Mouse (Mus musculus) liver, embryonic 14.5 days (tissue): ENCODE measurements around the gene S100a10. TPM values are rescaled to one million over a fixed set of nuclear protein-coding genes. Genes with fewer than 3 reads are reported as not detected.

ENCODE experiments used
- ATAC-seq: fragments of 200-750 bp; cut with Nextera tagmentation; 2 replicates; pipeline ENCODE4 v1.8.0; 2017; ENCODE audit warnings: moderate number of reproducible peaks, mild to moderate bottlenecking, moderate library complexity; ENCODE audit not compliant: insufficient read depth
- DNase-seq, 3 experiments: peaks; one replicate each; pipeline ENCODE4 v3.0.0-alpha.2; 2012 to 2013; ENCODE audit warnings: low read depth in 3 of 3, low spot score in 3 of 3
- H3K27ac ChIP-seq: fragments of 300-500 bp; sonication (generic); 2 replicates; pipeline ENCODE4 v1.5.1; 2014; ENCODE audit warnings: moderate library complexity, mild to moderate bottlenecking, control low read depth, inconsistent platforms
- H3K27me3 ChIP-seq: fragments of 300-500 bp; sonication (generic); 2 replicates; pipeline ENCODE4 v1.6.1; 2014; ENCODE audit warnings: mild to moderate bottlenecking, low read length, moderate library complexity; ENCODE audit not compliant: control insufficient read depth, insufficient read depth
- H3K36me3 ChIP-seq: fragments of 300-500 bp; sonication (generic); replicated peaks from 2 replicates; pipeline ENCODE4 v1.6.1; 2014; ENCODE audit warnings: low read depth; ENCODE audit not compliant: control insufficient read depth, insufficient read depth
- H3K4me1 ChIP-seq, 2 experiments: fragments of 200-500 bp in 1 of 2; fragments of 300-500 bp in 1 of 2; sonication (generic) in 1 of 2; replicated peaks; 2 replicates each; pipeline ENCODE4 v1.6.1; 2012 to 2014; ENCODE audit warnings: antibody characterized with exemption in 1 of 2, inconsistent platforms in 1 of 2, low read length in 1 of 2; ENCODE audit not compliant: control insufficient read depth in 2 of 2, insufficient read depth in 2 of 2
- H3K4me2 ChIP-seq: fragments of 300-500 bp; sonication (generic); 2 replicates; pipeline ENCODE4 v1.6.1; 2014; ENCODE audit warnings: low read depth, mild to moderate bottlenecking, control low read depth, moderate library complexity
- H3K4me3 ChIP-seq, 2 experiments: fragments of 200-500 bp in 1 of 2; fragments of 300-500 bp in 1 of 2; sonication (generic) in 1 of 2; 2 replicates each; pipeline ENCODE4 v1.5.1; 2012 to 2014; ENCODE audit warnings: low read depth in 2 of 2, low read length in 2 of 2, mild to moderate bottlenecking in 2 of 2, control low read depth in 1 of 2, inconsistent platforms in 1 of 2, moderate library complexity in 1 of 2; ENCODE audit not compliant: insufficient read depth in 1 of 2
- H3K9ac ChIP-seq: fragments of 300-500 bp; sonication (generic); replicated peaks from 2 replicates; pipeline ENCODE4 v1.6.1; 2014; ENCODE audit warnings: mild to moderate bottlenecking, control low read depth, moderate library complexity
- H3K9me3 ChIP-seq: fragments of 300-500 bp; sonication (generic); 2 replicates; pipeline ENCODE4 v1.6.1; 2016; ENCODE audit warnings: low read length, mixed read lengths; ENCODE audit not compliant: control insufficient read depth
- CTCF ChIP-seq: IDR thresholded peaks from 2 replicates; pipeline ENCODE4 v1.5.1; 2016; ENCODE audit warnings: antibody characterized with exemption, low read depth, control low read depth
- EP300 ChIP-seq: IDR thresholded peaks from 2 replicates; pipeline ENCODE4 v1.6.1; 2016; ENCODE audit warnings: antibody characterized with exemption, low read depth
- WGBS: fragments of 180-500 bp; shearing (Covaris S2); extraction: QIAGEN DNeasy Blood & Tissue Kit; methylation state at CpG from one replicate; pipeline ENCODE4 v1.1.7; 2014; ENCODE audit not compliant: insufficient replicate concordance; 5-methylcytosine and 5-hydroxymethylcytosine counted together
- polyA plus RNA-seq, 2 experiments: library from polyadenylated mRNA; depleted of rRNA in 1 of 2; stranded (reverse) in 1 of 2; unstranded in 1 of 2; fragments of >200 nt; fragmentation: Nextera tagmentation in 1 of 2; extraction: Ambion mirVana in 1 of 2; gene quantifications; 2 replicates each; pipeline versions ENCODE4 v1.2.1 to v1.2.3; 2012 to 2014

The S100a10 gene
- polyA plus RNA-seq, 2 experiments, result 25.0 to 57.8 TPM

DNA sequence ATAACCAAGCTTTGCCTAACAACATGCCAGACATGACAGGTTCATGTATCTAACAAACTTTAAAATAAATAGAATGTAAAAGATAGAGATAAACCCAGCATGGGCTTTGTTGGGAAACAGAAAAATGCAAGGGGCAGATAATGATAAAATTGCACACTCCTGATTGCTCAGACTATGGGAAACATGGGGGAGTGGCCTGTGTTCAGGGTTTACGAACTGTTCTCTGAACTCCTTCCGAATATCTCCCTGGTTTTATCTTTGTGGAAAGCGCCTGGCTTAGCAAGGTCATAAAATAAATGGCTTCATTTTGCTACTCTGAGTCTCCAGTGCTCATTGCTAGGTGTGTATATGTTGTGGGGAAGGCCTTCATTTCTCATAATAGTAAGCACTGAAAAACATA lies 12.0 kb downstream of the S100a10 start:
- DNase-seq (no peak), ATAC-seq (no peak)
- Histone ChIP-seq H3K9me3 (no peaks in the 10 kb centered on the region), H3K4me2 (no peak overlapping the region), H3K36me3 (no peaks in the 10 kb centered on the region), H3K27ac (no peak overlapping the region), H3K9ac (no peak overlapping the region), H3K4me3 (no peak overlapping the region), H3K27me3 (no peaks in the 10 kb centered on the region), H3K4me1 (0 out of 4 replicates have a peak, but pooled peaks cover 0 to 2% of the 10 kb centered on the region in 2 experiments)
- TF ChIP-seq EP300, result no peak
- no peak for TF ChIP-seq CTCF
- WGBS, result 32% methylated on average over 3 of the region's 3 CpGs

GRCm38 (mm10) chr3:93567721-93568120 lies 12.8 kb downstream of the S100a10 start:
- DNase-seq, result no peak
- 51% methylated on average over 6 of the region's 6 CpGs for WGBS
- no peaks in the 10 kb centered on the region for H3K9me3 ChIP-seq
- no peaks in the 10 kb centered on the region for H3K36me3 ChIP-seq
- H3K9ac ChIP-seq, result no peak overlapping the region
- 0 out of 4 replicates have a peak, but pooled peaks cover 0 to 2% of the 10 kb centered on the region in 2 experiments for H3K4me1 ChIP-seq
- no peak for ATAC-seq
- no peaks in the 10 kb centered on the region for H3K27me3 ChIP-seq
- no peak overlapping the region for H3K4me3 ChIP-seq
- TF ChIP-seq EP300 (no peak), CTCF (no peak)
- H3K27ac ChIP-seq, result no peak overlapping the region
- no peak overlapping the region for H3K4me2 ChIP-seq

DNA sequence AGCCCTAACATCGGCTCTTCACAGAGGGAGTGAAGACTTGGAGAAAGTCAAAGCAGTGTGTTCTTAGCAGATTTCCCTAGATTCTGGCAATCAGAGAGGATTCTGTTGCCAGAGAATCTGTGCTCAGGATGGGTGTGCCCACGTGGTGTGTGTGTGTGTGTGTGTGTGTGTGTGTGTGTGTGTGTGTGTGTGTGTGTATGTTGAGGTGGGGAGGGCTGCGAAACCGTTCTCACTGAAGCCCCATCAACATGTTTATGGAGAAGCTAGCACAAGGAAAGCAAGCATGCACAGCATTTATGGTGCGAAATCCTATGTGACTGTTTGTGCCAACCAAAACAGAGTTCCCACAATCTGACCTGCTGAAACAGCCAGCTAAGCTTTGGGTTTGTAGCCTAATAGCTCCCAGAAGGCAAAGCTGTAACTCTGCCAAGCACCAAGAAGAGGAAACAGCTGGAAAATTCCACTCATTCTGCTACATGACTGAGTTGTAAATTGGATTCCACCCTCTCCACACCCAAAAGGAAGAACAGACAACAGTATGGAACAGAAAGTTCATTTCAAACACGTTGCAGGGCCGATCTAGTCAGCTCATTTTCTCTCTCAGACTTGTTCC lies 13.7 kb downstream of the S100a10 start:
- H3K27ac ChIP-seq, result no peak overlapping the region
- no peak for ATAC-seq

DNA sequence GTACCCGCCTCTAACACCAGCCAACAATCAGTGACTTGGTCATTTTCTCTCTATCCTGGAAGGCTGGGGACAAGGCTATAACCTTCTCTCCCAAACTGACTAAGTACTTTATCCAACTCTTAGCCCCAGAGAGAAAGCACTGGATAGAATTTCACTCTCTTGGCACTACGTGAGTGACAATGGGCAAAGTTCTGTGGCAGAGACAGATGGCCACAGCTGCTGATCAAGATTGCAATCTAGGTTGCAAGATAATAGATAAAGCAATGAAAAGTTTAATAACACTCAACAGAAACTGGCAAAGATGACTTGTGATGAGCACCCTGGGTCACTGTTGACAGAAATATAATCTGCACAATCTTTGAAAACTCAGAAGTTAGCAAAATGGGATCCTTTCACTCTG lies 14.2 kb downstream of the S100a10 start:
- ATAC-seq (no peak), DNase-seq (no peak)
- Histone ChIP-seq H3K36me3 (no peaks in the 10 kb centered on the region), H3K4me2 (no peak overlapping the region), H3K27ac (no peak overlapping the region), H3K27me3 (no peaks in the 10 kb centered on the region), H3K9me3 (no peaks in the 10 kb centered on the region), H3K4me3 (no peak overlapping the region), H3K9ac (no peak overlapping the region), H3K4me1 (0 out of 4 replicates have a peak, but pooled peaks cover 0 to 2% of the 10 kb centered on the region in 2 experiments)
- TF ChIP-seq CTCF (no peak), EP300 (no peak)
- 40% methylated on average over 2 of the region's 2 CpGs for WGBS

More for the DNA sequence above, 13.7 kb downstream of the S100a10 start:
- no peak for TF ChIP-seq CTCF
- TF ChIP-seq EP300, result no peak
- no peak overlapping the region for H3K4me2 ChIP-seq
- 0 out of 4 replicates have a peak, but pooled peaks cover 0 to 2% of the 10 kb centered on the region in 2 experiments for H3K4me1 ChIP-seq
- 55% methylated on average over 7 of the region's 7 CpGs for WGBS
- H3K9me3 ChIP-seq, result no peaks in the 10 kb centered on the region
- no peak for DNase-seq
- H3K9ac ChIP-seq, result no peak overlapping the region
- no peak overlapping the region for H3K4me3 ChIP-seq
- H3K27me3 ChIP-seq, result no peaks in the 10 kb centered on the region
- no peaks in the 10 kb centered on the region for H3K36me3 ChIP-seq

- ATAC-seq, result no peak
- TF ChIP-seq EP300 (no peak), CTCF (no peak)
- H3K4me1 ChIP-seq, result 0 out of 4 replicates have a peak, but pooled peaks cover 0 to 2% of the 10 kb centered on the region in 2 experiments
- H3K4me2 ChIP-seq, result no peak overlapping the region
- H3K9ac ChIP-seq, result no peak overlapping the region
- H3K4me3 ChIP-seq, result no peak overlapping the region
- no peaks in the 10 kb centered on the region for H3K36me3 ChIP-seq
- no peaks in the 10 kb centered on the region for H3K27me3 ChIP-seq
- no peak overlapping the region for H3K27ac ChIP-seq
- no peaks in the 10 kb centered on the region for H3K9me3 ChIP-seq
- 43% methylated on average over 5 of the region's 5 CpGs for WGBS
- DNase-seq, result no peak
Measured at GRCm38 (mm10) chr3:93572058-93572791, 17.3 kb downstream of the S100a10 start.
